Mouse (Mus musculus): ENCODE data around the gene Spaca3. TPM values are rescaled to one million over a fixed set of nuclear protein-coding genes. Genes with fewer than 3 reads are reported as not detected.

Spaca3 gene
- polyA plus RNA-seq, 1 experiment from 2014 or later = not detected

DNA sequence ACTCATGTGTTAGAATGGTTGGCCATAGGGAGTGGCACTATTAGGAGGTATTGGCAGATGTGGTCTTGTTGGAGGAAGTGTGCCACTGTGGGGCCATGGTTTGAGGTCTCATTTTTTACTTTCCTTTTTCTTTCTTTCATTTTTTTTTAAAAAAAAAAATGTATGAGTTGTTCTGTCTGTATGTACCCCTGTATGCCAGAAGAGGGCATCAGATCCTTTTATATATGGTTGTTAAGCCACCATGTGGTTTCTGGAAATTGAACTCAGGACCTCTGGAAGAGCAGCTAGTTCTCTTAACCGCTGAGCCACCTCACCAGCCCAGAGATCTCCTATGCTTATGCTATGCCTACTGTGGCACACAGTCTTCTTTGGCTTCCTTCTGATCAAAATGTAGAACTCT lies 19.4 kb upstream of the Spaca3 start:
- H3K27ac ChIP-seq = no peak overlapping the region
- no peak overlapping the region for H3K9ac ChIP-seq
- WGBS = 77% methylated on average over 1 of the region's 1 CpGs
- H3K4me3 ChIP-seq = no peak overlapping the region
- no peaks in the 10 kb centered on the region for H3K36me3 ChIP-seq
- H3K4me1 ChIP-seq = no peaks in the 10 kb centered on the region
- no peaks in the 10 kb centered on the region for H3K27me3 ChIP-seq (replicated peaks)
- H3K9me3 ChIP-seq = no peaks in the 10 kb centered on the region
- H3K4me2 ChIP-seq (replicated peaks) = no peak overlapping the region
- no peak for ATAC-seq (ENCODE audit: low FRiP score, low read depth)

DNA sequence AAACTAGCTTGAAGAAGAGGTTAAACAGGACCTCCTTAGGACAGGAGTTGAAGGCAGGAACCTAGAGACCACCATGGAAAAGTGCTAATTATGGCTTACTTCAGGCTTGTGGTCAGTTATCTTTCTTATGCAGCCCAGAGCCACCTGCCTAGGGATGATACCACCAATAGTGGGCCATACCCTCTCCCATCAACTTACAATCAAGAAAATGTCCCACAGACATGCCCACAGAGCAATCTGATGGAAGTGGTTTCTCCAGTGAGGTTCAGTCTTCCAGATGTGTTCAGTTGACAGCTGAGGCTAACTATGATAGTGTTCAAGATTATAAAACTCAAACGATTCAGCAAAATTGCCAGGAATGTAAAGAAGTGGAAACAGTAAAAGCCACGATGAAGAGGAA lies 14.7 kb upstream of the Spaca3 start:
- H3K36me3 ChIP-seq = no peaks in the 10 kb centered on the region
- no peak overlapping the region for H3K27ac ChIP-seq
- H3K9ac ChIP-seq = no peak overlapping the region
- WGBS = 85% methylated on average over 2 of the region's 2 CpGs
- H3K27me3 ChIP-seq (replicated peaks) = no peaks in the 10 kb centered on the region
- no peak overlapping the region for H3K4me3 ChIP-seq
- no peaks in the 10 kb centered on the region for H3K9me3 ChIP-seq
- no peaks in the 10 kb centered on the region for H3K4me1 ChIP-seq
- no peak for ATAC-seq (ENCODE audit: low FRiP score, low read depth)
- H3K4me2 ChIP-seq (replicated peaks) = no peak overlapping the region

DNA sequence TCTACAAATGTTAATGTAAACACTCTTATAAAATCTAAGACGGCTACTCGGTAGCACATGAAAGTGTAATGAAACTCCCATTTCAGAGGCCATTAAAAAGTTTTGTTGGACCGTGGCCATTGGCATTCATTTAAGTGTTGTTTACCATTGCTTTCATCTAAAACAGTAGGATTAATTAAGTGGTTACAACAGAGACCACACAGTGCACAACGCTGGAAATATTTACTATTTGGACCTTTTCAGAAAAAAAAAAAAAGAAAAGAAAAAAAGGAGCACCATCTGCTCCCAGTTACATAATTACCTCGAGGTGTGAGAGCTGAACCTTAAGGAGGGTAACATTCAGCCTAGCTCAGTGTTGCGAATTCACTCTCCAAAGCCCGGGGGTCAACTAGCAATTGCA lies 12.7 kb upstream of the Spaca3 start:
- 64% methylated on average over 7 of the region's 7 CpGs for WGBS

DNA sequence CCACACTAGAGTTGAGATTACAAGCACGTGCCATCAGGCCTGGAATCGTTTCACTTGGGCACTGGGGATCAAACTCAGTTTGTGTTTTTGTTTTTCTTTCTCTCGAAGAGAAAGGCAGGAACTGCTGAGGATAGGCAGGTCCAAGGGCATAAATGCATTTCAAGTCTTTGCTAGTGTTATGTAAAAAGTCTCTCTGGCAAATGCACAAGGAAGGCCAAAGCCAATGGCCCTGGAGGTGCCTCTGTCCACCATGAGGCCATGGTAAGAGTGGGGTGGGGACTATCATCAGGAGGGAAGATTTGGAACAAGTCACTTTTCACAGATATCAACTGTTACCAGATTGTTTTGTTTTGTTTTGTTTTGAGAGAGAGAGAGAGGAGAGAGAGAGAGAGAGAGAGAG lies 12.1 kb upstream of the Spaca3 start:
- WGBS = 66% methylated on average over 3 of the region's 3 CpGs
- H3K4me3 ChIP-seq = no peak overlapping the region
- no peak overlapping the region for H3K4me2 ChIP-seq (replicated peaks)
- H3K36me3 ChIP-seq = no peaks in the 10 kb centered on the region
- H3K9ac ChIP-seq = no peak overlapping the region
- no peak overlapping the region for H3K27ac ChIP-seq
- H3K27me3 ChIP-seq (replicated peaks) = no peaks in the 10 kb centered on the region
- H3K9me3 ChIP-seq = no peaks in the 10 kb centered on the region
- H3K4me1 ChIP-seq = no peaks in the 10 kb centered on the region
- ATAC-seq (ENCODE audit: low FRiP score, low read depth) = no peak

More for the DNA sequence above, 12.7 kb upstream of the Spaca3 start:
- H3K27ac ChIP-seq = no peak overlapping the region
- no peaks in the 10 kb centered on the region for H3K27me3 ChIP-seq (replicated peaks)
- H3K36me3 ChIP-seq = no peaks in the 10 kb centered on the region
- H3K4me3 ChIP-seq = no peak overlapping the region
- no peak overlapping the region for H3K9ac ChIP-seq
- ATAC-seq (ENCODE audit: low FRiP score, low read depth) = no peak
- no peak overlapping the region for H3K4me2 ChIP-seq (replicated peaks)
- H3K9me3 ChIP-seq = no peaks in the 10 kb centered on the region
- H3K4me1 ChIP-seq = no peaks in the 10 kb centered on the region

DNA sequence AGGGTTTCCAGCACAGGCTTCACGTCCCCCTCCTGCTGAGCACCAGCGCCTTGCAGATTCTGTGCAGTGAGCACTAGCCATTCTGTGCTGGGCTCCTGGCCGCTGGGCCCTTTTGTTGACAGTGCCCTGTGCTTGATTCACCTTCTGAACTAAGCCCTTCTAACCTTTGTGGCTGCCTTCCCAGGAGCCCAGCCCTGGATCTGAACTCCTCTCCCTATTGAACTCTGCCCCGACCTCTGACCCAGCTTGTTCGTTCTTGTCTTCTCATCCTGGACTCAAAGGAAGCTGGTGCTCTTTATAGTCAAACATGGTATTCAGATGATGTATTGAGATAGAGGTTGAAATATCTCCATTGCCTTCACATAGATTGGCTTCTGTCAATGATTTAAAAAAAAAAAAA lies 10.0 kb upstream of the Spaca3 start:
- Histone ChIP-seq H3K27ac (no peak overlapping the region), H3K36me3 (no peaks in the 10 kb centered on the region), H3K4me3 (no peak overlapping the region), H3K27me3 (replicated peaks) (no peaks in the 10 kb centered on the region), H3K9me3 (no peaks in the 10 kb centered on the region), H3K9ac (no peak overlapping the region), H3K4me2 (replicated peaks) (no peak overlapping the region), H3K4me1 (no peaks in the 10 kb centered on the region)
- no peak for ATAC-seq (ENCODE audit: low FRiP score, low read depth)
- WGBS = 52% methylated on average over 5 of the region's 5 CpGs

DNA sequence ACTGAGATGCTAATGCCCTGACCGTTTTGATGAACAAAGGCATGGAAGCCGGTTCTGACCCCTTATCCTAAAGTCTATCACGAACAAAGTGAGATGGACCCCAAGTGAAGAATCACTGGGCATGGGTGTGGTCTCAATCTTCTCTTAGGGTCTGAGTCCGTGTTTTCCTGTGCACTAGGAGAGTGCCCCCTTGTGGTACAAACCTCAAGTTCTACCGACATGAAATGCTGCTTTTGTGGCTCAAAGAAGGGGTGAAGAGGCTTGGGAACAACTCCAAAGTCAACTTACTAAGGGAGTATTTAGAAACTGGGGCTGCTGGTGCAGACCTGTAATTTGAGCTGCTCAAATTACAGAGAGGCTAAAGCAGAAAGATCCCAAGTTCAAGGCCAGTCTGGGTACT lies 6.3 kb upstream of the Spaca3 start:
- 41% methylated on average over 5 of the region's 5 CpGs for WGBS
- no peak overlapping the region for H3K9ac ChIP-seq
- no peak overlapping the region for H3K4me3 ChIP-seq
- no peak overlapping the region for H3K4me2 ChIP-seq (replicated peaks)
- ATAC-seq (ENCODE audit: low FRiP score, low read depth) = no peak
- no peaks in the 10 kb centered on the region for H3K36me3 ChIP-seq
- no peaks in the 10 kb centered on the region for H3K27me3 ChIP-seq (replicated peaks)
- H3K4me1 ChIP-seq = no peaks in the 10 kb centered on the region
- no peak overlapping the region for H3K27ac ChIP-seq
- no peaks in the 10 kb centered on the region for H3K9me3 ChIP-seq

DNA sequence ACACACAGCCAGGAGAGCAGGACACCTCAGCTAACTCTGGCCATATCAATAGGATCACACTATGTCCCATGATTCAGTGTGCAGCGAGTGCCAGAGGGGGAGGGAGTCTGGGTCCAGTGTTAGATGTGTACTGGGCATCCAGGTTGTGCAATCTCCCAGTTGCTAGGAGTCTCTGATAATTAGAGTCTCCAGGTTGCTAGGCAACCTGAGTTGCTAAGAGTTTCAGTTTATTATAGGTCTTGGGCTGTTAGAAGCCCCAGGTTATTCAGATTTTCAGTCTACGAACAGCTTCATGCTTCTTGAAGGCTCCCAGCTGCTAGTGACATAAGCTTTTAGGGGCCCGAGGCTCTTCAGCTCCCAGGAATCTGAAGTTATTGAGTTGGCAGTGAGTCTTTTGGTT lies 5.2 kb upstream of the Spaca3 start:
- Histone ChIP-seq H3K4me1 (no peaks in the 10 kb centered on the region), H3K27ac (no peak overlapping the region), H3K9me3 (no peaks in the 10 kb centered on the region), H3K9ac (no peak overlapping the region), H3K27me3 (replicated peaks) (no peaks in the 10 kb centered on the region), H3K4me2 (replicated peaks) (no peak overlapping the region), H3K4me3 (no peak overlapping the region), H3K36me3 (no peaks in the 10 kb centered on the region)
- WGBS = 54% methylated on average over 3 of the region's 3 CpGs
- ATAC-seq (ENCODE audit: low FRiP score, low read depth) = no peak

DNA sequence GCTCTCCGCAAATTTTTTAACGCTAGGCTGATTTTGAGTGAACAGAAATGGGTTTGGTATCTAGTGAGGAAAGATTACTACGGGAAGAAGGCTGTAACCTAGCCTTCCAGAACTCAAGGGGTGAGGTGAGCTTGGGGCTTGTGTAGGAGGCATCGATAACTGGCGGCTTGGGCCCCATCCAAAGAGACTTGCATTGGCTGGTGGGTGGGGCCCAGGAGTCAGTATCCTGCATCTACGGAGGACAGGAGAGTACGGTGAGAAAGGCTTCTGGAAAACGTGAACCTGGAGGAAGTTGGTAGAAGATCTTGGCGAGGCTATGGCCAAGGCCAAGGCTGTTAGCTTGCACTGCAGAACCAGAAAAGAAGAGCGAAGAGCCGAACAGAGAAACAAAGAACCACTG lies 3.7 kb upstream of the Spaca3 start:
- Histone ChIP-seq H3K9me3 (no peaks in the 10 kb centered on the region), H3K4me1 (no peaks in the 10 kb centered on the region)
- ATAC-seq (ENCODE audit: low FRiP score, low read depth) = no peak

DNA sequence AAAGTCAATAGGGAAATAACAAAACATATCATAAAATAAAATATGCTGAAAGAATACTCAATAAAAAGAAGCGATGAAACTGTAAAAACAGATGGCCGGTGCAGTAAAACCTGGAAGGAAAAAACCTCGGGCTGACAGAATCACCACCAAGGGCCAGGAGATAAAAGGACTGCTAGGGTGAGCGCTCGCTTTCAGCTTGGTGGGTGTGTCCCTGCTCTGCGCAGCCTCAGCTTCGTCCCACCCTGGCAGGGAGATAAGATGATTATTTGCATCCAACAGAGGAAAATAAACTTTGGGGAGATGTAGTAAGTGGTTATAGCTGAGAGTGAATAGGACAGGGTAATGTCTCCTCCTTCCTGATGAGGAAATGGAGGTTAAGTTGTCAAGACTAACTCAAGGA lies 3.3 kb upstream of the Spaca3 start:
- no peak for ATAC-seq (ENCODE audit: low FRiP score, low read depth)
- WGBS = 53% methylated on average over 7 of the region's 7 CpGs
- Histone ChIP-seq H3K36me3 (no peaks in the 10 kb centered on the region), H3K9me3 (no peaks in the 10 kb centered on the region), H3K4me3 (no peak overlapping the region), H3K4me1 (no peaks in the 10 kb centered on the region), H3K4me2 (replicated peaks) (no peak overlapping the region), H3K9ac (no peak overlapping the region), H3K27ac (no peak overlapping the region), H3K27me3 (replicated peaks) (no peaks in the 10 kb centered on the region)

More for the DNA sequence above, 3.7 kb upstream of the Spaca3 start:
- no peak overlapping the region for H3K27ac ChIP-seq
- H3K27me3 ChIP-seq (replicated peaks) = no peaks in the 10 kb centered on the region
- no peaks in the 10 kb centered on the region for H3K36me3 ChIP-seq
- H3K4me2 ChIP-seq (replicated peaks) = no peak overlapping the region
- H3K9ac ChIP-seq = no peak overlapping the region
- WGBS = 89% methylated on average over 11 of the region's 11 CpGs
- H3K4me3 ChIP-seq = no peak overlapping the region

DNA sequence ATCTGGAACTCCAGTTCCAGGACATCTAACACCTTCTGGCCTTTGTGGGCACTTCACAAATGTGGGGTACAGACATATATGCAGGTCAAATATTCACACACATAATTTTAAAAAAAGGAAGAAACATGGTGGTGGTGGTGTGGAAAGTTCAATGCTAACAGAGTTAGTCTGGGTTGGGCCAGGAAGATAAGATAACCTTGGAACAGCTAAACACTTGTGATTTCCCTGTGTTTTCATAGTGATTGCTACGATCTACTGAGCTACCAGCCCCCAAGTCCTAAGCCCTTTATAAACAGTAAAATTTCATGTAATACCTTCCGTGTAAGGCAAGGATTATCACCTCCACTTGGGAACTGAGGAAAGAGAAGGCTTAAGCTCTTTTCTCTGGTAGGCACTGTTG lies 1.3 kb upstream of the Spaca3 start:
- Histone ChIP-seq H3K9me3 (no peaks in the 10 kb centered on the region), H3K4me2 (replicated peaks) (no peak overlapping the region), H3K27me3 (replicated peaks) (no peaks in the 10 kb centered on the region), H3K27ac (no peak overlapping the region), H3K36me3 (no peaks in the 10 kb centered on the region), H3K9ac (no peak overlapping the region), H3K4me3 (no peak overlapping the region), H3K4me1 (no peaks in the 10 kb centered on the region)
- 91% methylated on average over 2 of the region's 2 CpGs for WGBS
- ATAC-seq (ENCODE audit: low FRiP score, low read depth) = no peak

DNA sequence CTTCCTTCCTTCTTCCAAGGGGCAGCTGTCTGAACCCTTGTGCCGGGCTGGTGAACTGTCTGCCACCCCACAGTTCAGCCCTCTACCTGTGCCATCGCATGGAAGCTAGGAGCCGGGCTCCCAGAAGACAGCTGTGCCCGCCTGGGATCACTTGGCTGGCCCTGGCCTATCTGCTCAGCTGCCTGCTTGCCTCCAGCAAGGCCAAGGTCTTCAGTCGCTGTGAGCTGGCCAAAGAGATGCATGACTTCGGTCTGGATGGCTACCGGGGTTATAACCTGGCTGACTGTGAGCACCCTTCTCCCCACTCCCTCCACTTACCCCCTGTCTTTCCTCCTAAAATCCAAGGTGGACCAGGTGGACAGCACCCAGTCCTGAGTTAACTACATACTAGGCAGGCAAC lies 4.8 kb downstream of the Spaca3 start:
- ATAC-seq (ENCODE audit: low FRiP score, low read depth) = no peak
- Histone ChIP-seq H3K27ac (no peak overlapping the region), H3K9me3 (no peaks in the 10 kb centered on the region), H3K27me3 (replicated peaks) (no peaks in the 10 kb centered on the region), H3K9ac (no peak overlapping the region), H3K4me2 (replicated peaks) (no peak overlapping the region), H3K36me3 (no peaks in the 10 kb centered on the region), H3K4me1 (no peaks in the 10 kb centered on the region), H3K4me3 (no peak overlapping the region)
- 90% methylated on average over 7 of the region's 7 CpGs for WGBS

DNA sequence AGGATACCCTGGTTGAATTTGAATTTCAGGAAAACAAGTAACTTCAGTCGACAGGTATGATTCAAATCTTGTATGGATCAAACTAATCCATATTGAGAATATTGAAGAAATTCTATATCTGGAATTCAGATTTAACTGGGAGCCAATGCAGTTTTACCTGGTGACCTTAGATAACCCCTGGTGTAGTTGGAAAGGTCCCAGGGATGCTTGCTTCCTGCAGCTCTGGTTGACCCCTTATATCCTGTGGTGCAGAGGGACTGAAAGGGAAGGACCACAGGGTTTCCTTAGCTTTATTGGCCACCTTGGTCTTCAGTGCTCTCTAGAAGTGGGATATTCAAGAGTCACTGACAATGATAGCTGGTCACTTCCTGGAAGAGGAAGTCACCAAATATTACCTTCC lies 9.9 kb downstream of the Spaca3 start:
- ATAC-seq (ENCODE audit: low FRiP score, low read depth) = no peak
- Histone ChIP-seq H3K27ac (no peak overlapping the region), H3K4me2 (replicated peaks) (no peak overlapping the region), H3K9ac (no peak overlapping the region), H3K27me3 (replicated peaks) (no peaks in the 10 kb centered on the region), H3K9me3 (no peaks in the 10 kb centered on the region), H3K4me3 (no peak overlapping the region), H3K4me1 (no peaks in the 10 kb centered on the region), H3K36me3 (no peaks in the 10 kb centered on the region)
- WGBS = 91% methylated on average over 1 of the region's 1 CpGs

DNA sequence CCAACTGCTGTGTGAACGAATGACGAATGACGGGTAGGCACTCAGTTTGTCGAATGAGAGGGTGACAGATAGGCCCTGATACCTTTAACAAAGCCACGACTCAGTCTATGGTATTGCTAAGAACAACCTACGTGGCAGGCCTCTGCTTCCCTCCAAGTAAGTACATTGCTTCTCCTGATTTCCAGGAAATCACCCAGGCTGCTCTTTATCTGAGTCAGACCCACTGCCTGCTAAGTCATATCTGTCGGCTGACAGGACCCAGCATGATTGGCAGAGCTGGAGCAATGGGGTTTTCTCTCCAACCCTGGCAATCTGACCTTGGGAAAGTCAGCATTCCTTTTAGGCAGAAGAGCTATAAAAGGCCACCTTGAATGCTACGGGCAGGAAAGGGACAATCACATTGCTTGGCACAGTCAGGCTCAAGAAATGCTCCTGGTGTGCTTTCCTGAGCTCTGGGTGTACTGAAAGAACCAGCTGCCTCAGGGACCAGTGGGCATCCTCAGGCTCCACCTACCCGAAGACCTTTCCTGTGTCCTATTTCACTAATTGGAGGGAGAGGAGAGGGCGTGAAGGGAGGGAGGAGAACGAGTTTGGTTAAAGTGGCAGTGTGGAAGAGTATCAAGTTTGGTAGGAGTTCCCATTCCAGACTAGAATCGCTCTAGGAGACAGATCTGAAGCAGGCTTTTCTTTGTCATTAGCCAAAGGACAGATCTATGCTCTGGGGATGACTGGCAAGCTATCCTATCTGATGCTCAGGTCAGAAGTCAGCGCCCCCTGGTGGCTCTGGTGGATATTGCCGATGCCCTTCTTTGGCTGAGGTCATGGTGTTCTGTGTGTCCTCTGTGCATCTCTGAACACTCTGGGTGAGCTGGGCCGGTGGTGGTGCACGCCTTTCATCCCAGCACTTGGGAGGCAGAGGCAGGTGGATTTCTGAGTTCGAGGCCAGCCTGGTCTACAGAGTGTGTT lies 14.6 kb downstream of the Spaca3 start:
- Histone ChIP-seq H3K27me3 (replicated peaks) (no peaks in the 10 kb centered on the region), H3K27ac (no peak overlapping the region), H3K4me3 (no peak overlapping the region), H3K4me2 (replicated peaks) (no peak overlapping the region), H3K4me1 (no peaks in the 10 kb centered on the region), H3K9me3 (no peaks in the 10 kb centered on the region), H3K9ac (no peak overlapping the region), H3K36me3 (no peaks in the 10 kb centered on the region)
- 65% methylated on average over 17 of the region's 17 CpGs for WGBS
- no peak for ATAC-seq (ENCODE audit: low FRiP score, low read depth)

All from neural tube, embryonic 12.5 days (tissue).